Mouse (Mus musculus) kidney, embryonic 14.5 days (tissue): Measurements from ENCODE around the gene Tfb1m. TPM values are rescaled to one million over a fixed set of nuclear protein-coding genes. Genes with fewer than 3 reads are reported as not detected.
A peak's percentile ranks its signal among the peaks of the same experiment; 100 is the strongest.

Experiments used
- ATAC-seq: fragments of 200-750 bp; cut with Nextera tagmentation; 2 replicates; pipeline ENCODE4 v1.8.0; 2017; ENCODE audit warnings: moderate number of reproducible peaks, mild to moderate bottlenecking, moderate TSS enrichment, moderate library complexity; ENCODE audit not compliant: low FRiP score, low TSS enrichment
- H3K27ac ChIP-seq: fragments of 300-500 bp; sonication (generic); 2 replicates; pipeline ENCODE4 v1.5.1; 2014; ENCODE audit warnings: low read depth, mild to moderate bottlenecking, low read length, moderate library complexity, mixed read lengths
- H3K27me3 ChIP-seq: fragments of 300-500 bp; sonication (generic); 2 replicates; pipeline ENCODE4 v1.6.1; 2014; ENCODE audit warnings: mild to moderate bottlenecking, low read length; ENCODE audit not compliant: control insufficient read depth, insufficient read depth
- H3K36me3 ChIP-seq: fragments of 300-500 bp; sonication (generic); 2 replicates; pipeline ENCODE4 v1.6.1; 2014; ENCODE audit warnings: low read length, mixed read lengths; ENCODE audit not compliant: control insufficient read depth, insufficient read depth
- H3K4me1 ChIP-seq: fragments of 300-500 bp; sonication (generic); 2 replicates; pipeline ENCODE4 v1.6.1; 2014; ENCODE audit warnings: low read length, mixed read lengths; ENCODE audit not compliant: control insufficient read depth, insufficient read depth
- H3K4me2 ChIP-seq: fragments of 300-500 bp; sonication (generic); replicated peaks from 2 replicates; pipeline ENCODE4 v1.6.1; 2014; ENCODE audit warnings: low read depth, mild to moderate bottlenecking, low read length
- H3K4me3 ChIP-seq: fragments of 300-500 bp; sonication (generic); 2 replicates; pipeline ENCODE4 v1.5.1; 2014; ENCODE audit warnings: mild to moderate bottlenecking, low read length
- H3K9ac ChIP-seq: fragments of 300-500 bp; sonication (generic); 2 replicates; pipeline ENCODE4 v1.6.1; 2014; ENCODE audit warnings: low read depth, mild to moderate bottlenecking, low read length, moderate library complexity
- H3K9me3 ChIP-seq: fragments of 300-500 bp; sonication (generic); 2 replicates; pipeline ENCODE4 v1.6.1; 2016; ENCODE audit warnings: low read length; ENCODE audit not compliant: control insufficient read depth
- WGBS: fragments of 180-500 bp; shearing (Covaris S2); extraction: QIAGEN DNeasy Blood & Tissue Kit; methylation state at CpG from one replicate; pipeline ENCODE4 v1.1.7; 2014; 5-methylcytosine and 5-hydroxymethylcytosine counted together
- polyA plus RNA-seq: library from polyadenylated mRNA; unstranded; fragments of >200 nt; fragmentation: Nextera tagmentation; extraction: Ambion mirVana; gene quantifications from 2 replicates; pipeline ENCODE4 v1.2.1, GENCODE M21; 2014

Tfb1m gene
- polyA plus RNA-seq, 1 experiment from 2014 or later = 19.5 TPM

- no peak for ATAC-seq
- Histone ChIP-seq H3K4me2 (no peak overlapping the region), H3K4me3 (no peak overlapping the region), H3K4me1 (no peaks in the 10 kb centered on the region), H3K27ac (no peak overlapping the region), H3K36me3 (no peaks in the 10 kb centered on the region), H3K27me3 (no peaks in the 10 kb centered on the region), H3K9me3 (no peaks in the 10 kb centered on the region), H3K9ac (no peak overlapping the region)
- WGBS = 79% methylated on average over 11 of the region's 11 CpGs
Observed at GRCm38 (mm10) chr17:3490216-3490895, 67.2 kb downstream of the Tfb1m start.

DNA sequence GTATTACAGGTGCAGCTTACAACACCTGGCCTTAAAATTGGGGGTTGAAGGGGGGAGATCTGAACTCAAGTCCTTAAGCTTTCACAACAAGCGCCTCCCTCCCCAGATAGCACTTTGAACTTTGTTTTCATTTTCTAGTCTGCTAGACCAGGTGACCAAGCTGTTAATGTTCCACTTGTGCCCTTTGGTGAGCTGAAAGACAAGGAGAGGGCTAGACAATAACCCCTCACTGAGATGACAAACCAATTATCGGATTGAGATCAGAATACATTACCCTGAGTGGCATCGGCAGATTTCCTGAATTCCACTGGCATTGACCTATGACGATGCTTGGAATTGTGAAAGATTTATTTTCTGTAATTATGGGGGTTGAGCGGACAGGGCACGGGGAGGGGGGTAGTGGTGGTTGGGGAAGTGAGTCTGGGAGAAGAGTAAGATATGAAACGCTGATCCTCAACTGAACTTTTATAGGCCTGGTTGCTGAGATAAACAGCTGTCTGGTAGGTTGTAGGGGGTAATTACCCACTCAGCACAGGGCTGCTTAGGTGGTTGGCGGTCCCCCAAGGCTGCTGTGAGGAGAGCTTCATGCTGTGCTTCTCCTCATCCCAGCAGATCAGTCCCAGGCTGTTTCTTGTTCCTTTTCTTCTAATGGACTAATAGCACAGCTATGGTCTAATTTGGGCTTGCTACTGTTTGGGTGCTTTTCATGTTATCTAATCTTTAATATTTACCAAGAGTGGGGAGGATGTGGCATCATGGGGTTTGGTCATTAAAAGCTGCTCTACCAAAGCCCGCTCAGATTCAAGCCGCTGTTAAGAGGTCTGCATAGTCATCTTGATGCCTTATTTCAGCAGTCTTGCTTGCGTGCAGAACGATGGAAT lies 69.6 kb downstream of the Tfb1m start:
- 78% methylated on average over 12 of the region's 12 CpGs for WGBS
- no peak for ATAC-seq

DNA sequence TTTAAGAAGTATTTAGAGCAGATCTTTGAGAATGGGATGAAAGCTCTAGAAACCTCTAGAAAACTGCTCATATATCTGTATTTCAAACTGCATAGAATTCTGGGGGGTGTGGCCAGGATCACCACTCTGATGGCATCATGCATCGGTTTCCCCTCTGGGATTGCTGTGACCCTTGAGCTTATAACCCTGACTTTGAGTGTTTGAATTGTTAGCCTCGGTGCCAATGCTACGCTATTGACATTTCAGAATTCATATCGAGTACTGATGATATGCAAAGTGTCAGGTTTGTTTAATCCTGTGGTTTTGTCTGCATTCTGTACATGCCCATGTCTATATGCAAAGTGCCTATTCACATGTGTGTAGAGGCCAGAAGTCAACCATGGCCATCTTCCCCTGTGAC lies 70.4 kb downstream of the Tfb1m start:
- no peaks in the 10 kb centered on the region for H3K27me3 ChIP-seq
- H3K27ac ChIP-seq = no peak overlapping the region
- no peak for ATAC-seq
- H3K4me2 ChIP-seq = no peak overlapping the region
- no peaks in the 10 kb centered on the region for H3K9me3 ChIP-seq
- no peaks in the 10 kb centered on the region for H3K36me3 ChIP-seq
- no peak overlapping the region for H3K4me3 ChIP-seq
- 89% methylated on average over 4 of the region's 4 CpGs for WGBS
- no peaks in the 10 kb centered on the region for H3K4me1 ChIP-seq
- no peak overlapping the region for H3K9ac ChIP-seq

More for the DNA sequence above, 69.6 kb downstream of the Tfb1m start:
- Histone ChIP-seq H3K4me3 (no peak overlapping the region), H3K9ac (no peak overlapping the region), H3K9me3 (no peaks in the 10 kb centered on the region), H3K27me3 (no peaks in the 10 kb centered on the region), H3K4me1 (no peaks in the 10 kb centered on the region), H3K27ac (no peak overlapping the region), H3K36me3 (no peaks in the 10 kb centered on the region), H3K4me2 (no peak overlapping the region)

DNA sequence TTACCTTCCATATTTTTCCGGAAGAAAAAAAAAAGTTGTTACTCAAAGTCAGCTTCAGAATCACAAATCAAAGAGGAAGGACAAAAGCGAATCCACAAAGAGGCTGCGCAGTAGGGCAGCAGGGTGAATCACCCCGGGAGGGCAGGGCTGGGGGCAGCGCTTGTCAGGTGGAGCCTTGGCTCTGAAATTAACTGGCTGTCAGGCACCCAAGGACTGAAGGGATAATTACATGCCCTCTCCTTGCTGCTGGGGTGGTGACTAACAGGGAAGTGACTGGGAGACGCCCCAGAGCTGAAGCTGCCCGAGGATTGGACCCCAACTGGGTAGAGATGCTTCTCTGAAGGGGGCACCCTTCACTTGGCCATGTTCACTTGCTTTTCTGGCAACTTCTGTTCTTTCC lies 71.7 kb downstream of the Tfb1m start:
- 77% methylated on average over 7 of the region's 7 CpGs for whole genome bisulfite sequencing
- no peaks in the 10 kb centered on the region for H3K27me3 ChIP-seq
- no peaks in the 10 kb centered on the region for H3K4me1 ChIP-seq
- H3K9me3 ChIP-seq = no peaks in the 10 kb centered on the region
- no peak overlapping the region for H3K9ac ChIP-seq
- no peak overlapping the region for H3K27ac ChIP-seq
- no peak for ATAC-seq
- no peaks in the 10 kb centered on the region for H3K36me3 ChIP-seq
- H3K4me3 ChIP-seq = no peak overlapping the region
- no peak overlapping the region for H3K4me2 ChIP-seq

GRCm38 (mm10) chr17:3483091-3483490 lies 74.5 kb downstream of the Tfb1m start:
- WGBS = 92% methylated on average over 8 of the region's 8 CpGs
- no peak overlapping the region for H3K4me3 ChIP-seq
- no peak overlapping the region for H3K4me2 ChIP-seq
- H3K27me3 ChIP-seq = no peaks in the 10 kb centered on the region
- no peaks in the 10 kb centered on the region for H3K4me1 ChIP-seq
- H3K36me3 ChIP-seq = no peaks in the 10 kb centered on the region
- no peak overlapping the region for H3K9ac ChIP-seq
- no peaks in the 10 kb centered on the region for H3K9me3 ChIP-seq
- no peak overlapping the region for H3K27ac ChIP-seq
- no peak for ATAC-seq

DNA sequence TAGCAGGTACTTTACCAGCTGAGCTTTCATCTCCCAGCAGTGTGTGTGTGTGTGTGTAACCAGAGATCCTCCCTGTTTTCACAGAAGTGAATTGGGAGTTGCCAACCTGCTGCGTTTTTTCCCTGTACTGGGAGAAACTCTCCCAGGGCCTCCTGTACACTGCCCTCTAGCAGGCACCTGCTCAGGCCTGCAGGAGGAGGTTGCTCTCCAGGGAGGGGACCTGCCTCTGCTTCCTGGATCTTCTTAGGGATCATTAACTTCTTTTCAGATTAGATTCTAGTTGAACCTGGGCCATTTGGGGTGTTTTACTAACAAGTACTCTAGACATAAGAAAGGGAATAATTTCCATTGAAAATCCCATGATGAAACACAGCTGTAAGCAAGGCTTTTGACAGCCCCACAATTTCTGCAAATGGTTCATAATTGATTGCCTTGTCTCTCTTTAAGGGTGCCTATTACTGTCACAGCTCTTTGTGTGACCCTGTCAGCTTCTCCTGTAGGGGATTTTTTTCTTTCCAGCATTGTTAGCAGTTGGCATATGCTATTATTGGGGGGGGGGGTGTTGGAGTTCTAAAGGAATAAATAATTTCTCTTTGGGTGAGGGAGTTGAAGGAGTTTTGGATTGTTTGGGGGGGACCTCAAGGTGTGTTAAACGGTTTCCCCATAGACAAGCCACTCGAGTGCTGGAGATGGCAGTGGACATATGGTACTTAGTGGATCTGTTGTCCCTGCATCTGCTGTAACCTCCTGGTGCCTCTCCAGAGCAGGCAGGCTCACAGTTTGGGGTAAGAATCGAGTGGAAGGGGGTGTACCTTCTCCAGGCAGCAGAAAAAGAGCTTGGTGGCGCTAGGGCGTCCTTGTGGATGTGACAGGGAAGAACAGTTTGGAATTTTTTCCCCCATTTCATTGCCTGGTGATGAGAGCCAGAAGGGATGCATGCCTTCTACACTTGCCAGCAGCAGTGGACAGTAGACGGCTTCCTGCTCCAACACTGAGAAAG lies 75.7 kb downstream of the Tfb1m start:
- 0 out of 2 replicates have a peak, but pooled peaks have one; percentile 39 for ATAC-seq
- no peaks in the 10 kb centered on the region for H3K4me1 ChIP-seq
- H3K9me3 ChIP-seq = no peaks in the 10 kb centered on the region
- H3K9ac ChIP-seq = no peak overlapping the region
- H3K27ac ChIP-seq = no peak overlapping the region
- 61% methylated on average over 7 of the region's 7 CpGs for WGBS
- no peaks in the 10 kb centered on the region for H3K36me3 ChIP-seq
- no peak overlapping the region for H3K4me3 ChIP-seq
- H3K4me2 ChIP-seq = no peak overlapping the region
- no peaks in the 10 kb centered on the region for H3K27me3 ChIP-seq

DNA sequence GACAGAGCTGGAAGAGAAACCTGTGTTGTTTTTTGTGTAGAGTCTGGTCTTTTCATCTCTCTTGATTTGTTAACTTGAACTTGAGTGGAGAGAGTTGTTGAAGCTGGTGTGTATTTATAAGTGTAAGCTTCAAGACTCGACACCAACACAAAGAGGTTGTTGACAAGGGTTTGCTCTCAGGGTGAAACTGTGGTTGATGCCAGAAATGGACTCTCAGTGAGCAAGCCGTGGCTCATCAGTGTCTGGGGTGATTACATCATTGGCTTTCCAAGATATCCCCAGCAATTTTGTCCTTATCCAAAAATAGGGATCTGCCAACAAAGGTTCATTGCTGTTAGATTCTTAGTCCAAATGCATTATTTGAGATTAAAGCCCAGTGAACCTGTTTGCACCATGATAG lies 81.0 kb downstream of the Tfb1m start:
- no peaks in the 10 kb centered on the region for H3K27me3 ChIP-seq
- no peak overlapping the region for H3K4me3 ChIP-seq
- H3K9ac ChIP-seq = no peak overlapping the region
- H3K4me2 ChIP-seq = no peak overlapping the region
- 82% methylated on average over 2 of the region's 2 CpGs for WGBS
- H3K27ac ChIP-seq = no peak overlapping the region
- no peaks in the 10 kb centered on the region for H3K4me1 ChIP-seq
- ATAC-seq = no peak
- no peaks in the 10 kb centered on the region for H3K9me3 ChIP-seq
- no peaks in the 10 kb centered on the region for H3K36me3 ChIP-seq

GRCm38 (mm10) chr17:3472018-3472417 lies 85.6 kb downstream of the Tfb1m start:
- H3K27ac ChIP-seq = no peak overlapping the region
- ATAC-seq = no peak
- no peak overlapping the region for H3K9ac ChIP-seq
- H3K4me3 ChIP-seq = no peak overlapping the region
- no peaks in the 10 kb centered on the region for H3K4me1 ChIP-seq
- 84% methylated on average over 6 of the region's 6 CpGs for WGBS
- no peaks in the 10 kb centered on the region for H3K27me3 ChIP-seq
- H3K36me3 ChIP-seq = no peaks in the 10 kb centered on the region
- no peak overlapping the region for H3K4me2 ChIP-seq
- no peaks in the 10 kb centered on the region for H3K9me3 ChIP-seq
